ENCODE assay signal across 15 mouse cellular contexts in genomic region chr19:20388276-20388675, GRCm38 (mm10).
"Had no signal": no experiment of that assay in that cellular context is flagged by ENCODE, and none has a peak within 500 bp of the region (broad histone marks: within the 10 kb centered on the region; RNA-seq: fewer than 3 reads in every experiment).

No protein-coding gene starts in this region.

- H3K27ac ChIP-seq: kidney, postnatal 0 days; limb, embryonic 12.5 days; liver, embryonic 15.5 days; lung, embryonic 15.5 days; midbrain, embryonic 10.5 days; neural tube, embryonic 13.5 days had no signal

- ATAC-seq: intestine, postnatal 0 days had no signal

- H3K9ac ChIP-seq: limb, embryonic 12.5 days; liver, embryonic 15.5 days; lung, embryonic 15.5 days; neural tube, embryonic 13.5 days had no signal

- H3K4me1 ChIP-seq: liver, embryonic 15.5 days; lung, embryonic 15.5 days; midbrain, embryonic 10.5 days; neural tube, embryonic 13.5 days had no signal

- DNase-seq: kidney, adult 8-10 months; kidney, postnatal 36 days; lung, postnatal 14 days; midbrain, embryonic 14.5 days; right cerebral cortex, adult 18-20 months; right cerebral cortex, postnatal 25 days; thymus, adult 2 months; thymus, postnatal 25 days had no signal

- H3K4me2 ChIP-seq: limb, embryonic 12.5 days; liver, embryonic 15.5 days; lung, embryonic 15.5 days; neural tube, embryonic 13.5 days had no signal

- H3K36me3 ChIP-seq: limb, embryonic 12.5 days; liver, embryonic 15.5 days; lung, embryonic 15.5 days; midbrain, embryonic 10.5 days; neural tube, embryonic 13.5 days had no signal

- H3K4me3 ChIP-seq: limb, embryonic 12.5 days; liver, embryonic 15.5 days; lung, embryonic 15.5 days; midbrain, embryonic 10.5 days; neural tube, embryonic 13.5 days had no signal

- H3K27me3 ChIP-seq: limb, embryonic 12.5 days; liver, embryonic 15.5 days; lung, embryonic 15.5 days; neural tube, embryonic 13.5 days had no signal

- H3K9me3 ChIP-seq: limb, embryonic 12.5 days; liver, embryonic 15.5 days; lung, embryonic 15.5 days; midbrain, embryonic 10.5 days; neural tube, embryonic 13.5 days had no signal
